Mouse (Mus musculus) embryonic fibroblast, embryonic 13.5 days (primary cell): ENCODE measurements at regions not wholly inside any gene's neighbourhood (a gene's known extent, or its start where the extent isn't known, plus 50 kb on each side); places are given as distances from the start of the nearest gene placed in this dataset.

ENCODE experiments used
- CTCF ChIP-seq: IDR thresholded peaks from 2 replicates; pipeline ENCODE4 v1.5.1; 2011; ENCODE audit warnings: mild to moderate bottlenecking, control low read depth, low read length, moderate library complexity, borderline replicate concordance; ENCODE audit not compliant: insufficient read depth
- POLR2A ChIP-seq: IDR thresholded peaks from 2 replicates; pipeline ENCODE4 v1.6.1; 2011; ENCODE audit warnings: low read depth, mild to moderate bottlenecking, control low read depth, low read length, moderate library complexity

DNA sequence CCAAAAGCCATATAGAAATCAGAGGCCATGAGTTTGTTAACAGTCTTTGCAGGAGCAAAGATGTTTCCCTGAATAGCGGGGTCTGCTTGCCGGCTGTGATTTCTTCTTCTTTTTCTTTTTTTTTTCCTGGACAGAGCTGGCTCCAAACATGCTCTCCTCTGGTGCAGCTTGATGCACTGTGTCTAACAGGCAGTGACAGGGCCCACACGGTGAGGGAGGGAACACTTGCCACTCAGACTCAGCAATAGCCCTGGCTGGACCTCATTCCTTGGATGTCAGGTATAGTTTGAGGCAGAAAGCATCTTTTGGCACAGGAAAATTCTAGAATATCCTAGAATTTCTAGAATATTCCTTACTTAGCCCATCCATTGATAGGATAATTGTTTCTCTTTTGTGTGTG is 199.6 kb downstream of the Map2k4 start:
- TF ChIP-seq CTCF (no peak), POLR2A (no peak)
